10 mouse cellular contexts compared by ENCODE assay signal in genomic region chr8:122314899-122315496, GRCm38 (mm10). TPM values are rescaled to one million over a fixed set of nuclear protein-coding genes. Genes with fewer than 3 reads are reported as not detected.
DNase-seq lines count a peak whose midpoint lies in the region; ATAC-seq and TF ChIP-seq lines count a peak whose summit lies in the region.
"Had no signal": no experiment of that assay in that cellular context is flagged by ENCODE, and none has a peak within 500 bp of the region (broad histone marks: within the 10 kb centered on the region; RNA-seq: fewer than 3 reads in every experiment).

No protein-coding gene starts in this region.

- no peak for TF ChIP-seq CTCF in intestine, postnatal 0 days (IDR thresholded peaks at IDR 0.05; ENCODE audit: low read depth)
- TF ChIP-seq CTCF in liver, postnatal 0 days (IDR thresholded peaks at IDR 0.05; ENCODE audit: low read depth) = no peak

- peaks cover 5% of the 10 kb centered on the region; the same call in 1 of the 2 replicates for H3K36me3 ChIP-seq in intestine, postnatal 0 days (ENCODE audit: control insufficient read depth, insufficient read depth)
- peaks cover 61% of the 10 kb centered on the region for H3K36me3 ChIP-seq in liver, postnatal 0 days (replicated peaks; ENCODE audit: insufficient read depth, low read length)
- H3K36me3 ChIP-seq: forebrain, embryonic 15.5 days had no signal

- H3K4me2 ChIP-seq in intestine, postnatal 0 days (replicated peaks; ENCODE audit: low read depth) = peak overlapping the region; percentile 30; the same call in 1 of the 2 replicates
- peak overlapping the region; percentile 7 for H3K4me2 ChIP-seq in liver, postnatal 0 days (ENCODE audit: low read depth, low read length)
- H3K4me2 ChIP-seq: forebrain, embryonic 15.5 days had no signal

- no peaks in the 10 kb centered on the region for H3K9me3 ChIP-seq in intestine, postnatal 0 days (ENCODE audit: control insufficient read depth)
- no peaks in the 10 kb centered on the region for H3K9me3 ChIP-seq in liver, postnatal 0 days (ENCODE audit: low read length)
- H3K9me3 ChIP-seq: forebrain, embryonic 15.5 days had no signal

- peak overlapping the region; percentile 18 for H3K27ac ChIP-seq in brown adipose tissue, adult 24 weeks (replicated peaks; ENCODE audit: low read depth, low read length)
- peak overlapping the region; percentile 70 for H3K27ac ChIP-seq in intestine, postnatal 0 days (ENCODE audit: low read depth, low read length)
- H3K27ac ChIP-seq in liver, postnatal 0 days (ENCODE audit: low read depth) = peak overlapping the region; percentile 19
- H3K27ac ChIP-seq: forebrain, embryonic 15.5 days had no signal

- H3K4me1 ChIP-seq in brown adipose tissue, adult 24 weeks (ENCODE audit: control insufficient read depth, insufficient read depth, insufficient read length, low read length) = peaks cover 4% of the 10 kb centered on the region
- H3K4me1 ChIP-seq in intestine, postnatal 0 days (replicated peaks; ENCODE audit: control insufficient read depth, insufficient read depth, low read length) = peaks cover 21% of the 10 kb centered on the region
- H3K4me1 ChIP-seq in liver, postnatal 0 days (ENCODE audit: insufficient read depth) = peaks cover 98% of the 10 kb centered on the region
- H3K4me1 ChIP-seq: forebrain, embryonic 15.5 days had no signal

- whole genome bisulfite sequencing in intestine, postnatal 0 days = 36% methylated on average over 13 of the region's 13 CpGs
- WGBS in liver, postnatal 0 days (ENCODE audit: insufficient replicate concordance) = 29% methylated on average over 13 of the region's 13 CpGs

- H3K27me3 ChIP-seq in intestine, postnatal 0 days (replicated peaks; ENCODE audit: control insufficient read depth, insufficient read depth, low read length) = no peaks in the 10 kb centered on the region
- no peaks in the 10 kb centered on the region for H3K27me3 ChIP-seq in liver, postnatal 0 days (ENCODE audit: insufficient read depth, low read length)
- H3K27me3 ChIP-seq: forebrain, embryonic 15.5 days had no signal

- TF ChIP-seq EP300 in liver, postnatal 0 days (IDR thresholded peaks at IDR 0.05; ENCODE audit: low read depth) = no peak

- peak; percentile 47 to 51 for DNase-seq in B cell, adult 2 months
- no peak for DNase-seq in liver, postnatal 0 days
- DNase-seq in cerebellum, adult 18-20 months = no peak
- no peak for DNase-seq in frontal cortex, postnatal 14 days (ENCODE audit: low spot score in 2 of 2)
- no peak for DNase-seq in ovary, postnatal 14 days (ENCODE audit: low spot score)
- DNase-seq in urinary bladder, adult 18-20 months (ENCODE audit: low spot score in 2 of 2) = no peak

- ATAC-seq in intestine, postnatal 0 days = no peak
- ATAC-seq in liver, postnatal 0 days = 0 out of 2 replicates have a peak, but pooled peaks have one; percentile 6
- ATAC-seq: forebrain, embryonic 15.5 days had no signal

- H3K9ac ChIP-seq in intestine, postnatal 0 days (ENCODE audit: low read depth, low read length) = 0 out of 2 replicates have a peak overlapping the region, but pooled peaks have one; percentile 3
- H3K9ac ChIP-seq in liver, postnatal 0 days (replicated peaks) = no peak overlapping the region
- H3K9ac ChIP-seq: forebrain, embryonic 15.5 days had no signal

- H3K4me3 ChIP-seq in brown adipose tissue, adult 24 weeks (ENCODE audit: insufficient read depth, low read depth, low read length) = no peak overlapping the region
- no peak overlapping the region for H3K4me3 ChIP-seq in intestine, postnatal 0 days (ENCODE audit: low read depth, low read length)
- no peak overlapping the region for H3K4me3 ChIP-seq in liver, postnatal 0 days (ENCODE audit: low read depth, low read length)
- H3K4me3 ChIP-seq: forebrain, embryonic 15.5 days had no signal

RNA-seq across cellular contexts. Expression of gene Zfpm1, which starts 33.1 kb away (rescaled TPM):
- 3.4 and 6.1 TPM in 2 replicates for polyA plus RNA-seq in brown adipose tissue, adult 24 weeks (2012; ENCODE audit: insufficient read depth, insufficient read length, missing spikeins)
- 7.7 and 9.8 TPM in 2 replicates for polyA plus RNA-seq in intestine, postnatal 0 days (2015; fragmentation: Nextera tagmentation; extraction: Ambion mirVana)
- 5.7 and 6.9 TPM in 2 replicates for polyA plus RNA-seq in liver, postnatal 0 days (2015; fragmentation: Nextera tagmentation; extraction: Ambion mirVana)

RNA-seq across cellular contexts. Expression of gene Trhr2, which starts 45.5 kb away (rescaled TPM):
- polyA plus RNA-seq in brown adipose tissue, adult 24 weeks (2012; ENCODE audit: insufficient read depth, insufficient read length, missing spikeins) = not detected in 2 replicates
- not detected in 2 replicates for polyA plus RNA-seq in intestine, postnatal 0 days (2015; fragmentation: Nextera tagmentation; extraction: Ambion mirVana)
- not detected in 2 replicates for polyA plus RNA-seq in liver, postnatal 0 days (2015; fragmentation: Nextera tagmentation; extraction: Ambion mirVana)
- polyA plus RNA-seq: forebrain, embryonic 15.5 days; neural tube, embryonic 11.5 days had no signal

Comparison
In these comparisons a context has a peak if more than half of its experiments do, and no peak if none do; other contexts are left out.
1. DNase-seq: peak in B cell, adult 2 months (2 of 2); none in liver, postnatal 0 days (single experiment), cerebellum, adult 18-20 months (0 of 2), frontal cortex, postnatal 14 days (0 of 2), ovary, postnatal 14 days (single experiment) and urinary bladder, adult 18-20 months (0 of 2).
2. H3K27ac ChIP-seq: peak in every context shown above with its lines; median percentile 70 in intestine, postnatal 0 days; 19 in liver, postnatal 0 days; 18 in brown adipose tissue, adult 24 weeks.